Mouse (Mus musculus): ENCODE measurements at regions not wholly inside any gene's neighbourhood (a gene's known extent, or its start where the extent isn't known, plus 50 kb on each side); places are given as distances from the start of the nearest gene placed in this dataset.
"Not testable (repeated sequence)": the region's sequence is repeated elsewhere in the genome, so short reads cannot be mapped to it uniquely, and the experiment has no call there.

- DNase-seq = peak; percentile 93
Measured at GRCm38 (mm10) chr2:160507816-160508564, 137.7 kb upstream of the Top1 start.

GRCm38 (mm10) chr2:160510159-160510558 is 135.5 kb upstream of the Top1 start:
- no peak for DNase-seq

- DNase-seq = peak; percentile 48
Measured at GRCm38 (mm10) chr2:160510635-160511421, 134.9 kb upstream of the Top1 start.

- DNase-seq = no peak
Measured at GRCm38 (mm10) chr2:160515621-160516020, 130.1 kb upstream of the Top1 start.

- no peak for DNase-seq
Measured at GRCm38 (mm10) chr2:160516526-160516925, 129.2 kb upstream of the Top1 start.

GRCm38 (mm10) chr2:160525301-160526205 is 120.1 kb upstream of the Top1 start:
- DNase-seq = no peak

GRCm38 (mm10) chr2:160526377-160527125 is 119.1 kb upstream of the Top1 start:
- DNase-seq = peak; percentile 60

GRCm38 (mm10) chr2:160529306-160529705 is 116.4 kb upstream of the Top1 start:
- no peak for DNase-seq

GRCm38 (mm10) chr2:160530377-160530776 is 115.3 kb upstream of the Top1 start:
- no peak for DNase-seq

- no peak for DNase-seq
Measured at GRCm38 (mm10) chr2:160537319-160537719, 108.4 kb upstream of the Top1 start.

GRCm38 (mm10) chr2:160545527-160545926 is 100.2 kb upstream of the Top1 start:
- DNase-seq = peak; percentile 41

- DNase-seq = no peak
Measured at GRCm38 (mm10) chr2:160552121-160552669, 93.5 kb upstream of the Top1 start.

GRCm38 (mm10) chr2:160561711-160562110 is 84.0 kb upstream of the Top1 start:
- DNase-seq = peak; percentile 58

GRCm38 (mm10) chr2:160567813-160568212 is 77.9 kb upstream of the Top1 start:
- DNase-seq = no peak

- no peak for DNase-seq
Measured at GRCm38 (mm10) chr2:160569496-160569895, 76.2 kb upstream of the Top1 start.

- DNase-seq = peak; percentile 83
Measured at GRCm38 (mm10) chr2:160578384-160579320, 67.0 kb upstream of the Top1 start.

GRCm38 (mm10) chr2:160580250-160580649 is 65.4 kb upstream of the Top1 start:
- no peak for DNase-seq

- DNase-seq = peak; percentile 78
Measured at GRCm38 (mm10) chr2:160581029-160581428, 64.7 kb upstream of the Top1 start.

- not testable (repeated sequence) for DNase-seq
Measured at GRCm38 (mm10) chr2:160583034-160583433, 62.7 kb upstream of the Top1 start.

GRCm38 (mm10) chr2:160583506-160583905 is 62.2 kb upstream of the Top1 start:
- DNase-seq = peak; percentile 76

- DNase-seq = peak; percentile 79
Measured at GRCm38 (mm10) chr2:160584568-160584967, 61.1 kb upstream of the Top1 start.
